Mouse (Mus musculus) layer of hippocampus, adult 11-12 months (tissue): ENCODE results near the gene Clec16a.

Source experiments
- DNase-seq: peaks from one replicate; pipeline ENCODE4 v3.0.0; 2022; ENCODE audit warnings: low spot score

Gene Clec16a

DNA sequence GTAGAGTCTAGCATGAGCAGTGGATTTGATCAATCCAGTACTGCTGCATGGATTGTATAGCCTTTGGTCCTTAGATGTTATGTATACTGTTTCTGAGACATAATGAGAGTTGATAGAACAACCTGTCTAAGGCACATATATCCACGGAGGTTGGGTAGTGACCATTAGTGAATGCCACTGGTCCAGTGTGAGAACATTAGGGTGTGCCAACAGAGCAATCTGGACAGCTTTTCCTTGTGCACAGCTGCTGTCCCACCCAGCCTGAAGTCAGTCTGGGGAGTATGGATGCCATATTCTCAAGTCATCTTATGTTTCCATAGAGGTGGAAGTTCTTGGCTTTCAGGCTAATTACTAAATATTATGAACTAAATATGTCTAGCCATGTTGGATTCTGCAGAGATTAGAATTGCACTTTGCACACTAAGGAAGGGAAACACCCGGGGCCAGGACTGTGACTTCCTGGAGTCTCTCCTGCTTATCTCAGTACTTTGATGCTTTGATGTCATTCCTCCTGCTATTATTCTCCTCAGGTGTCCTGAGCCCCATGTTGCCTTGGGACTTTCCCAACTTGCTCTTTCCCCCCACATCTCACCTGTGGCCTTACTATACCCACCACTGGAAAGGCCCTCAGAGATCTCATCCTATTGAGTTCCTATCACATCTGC lies 36.2 kb downstream of the Clec16a start:
- no peak for DNase-seq

GRCm38 (mm10) chr16:10585165-10585564 lies 40.0 kb downstream of the Clec16a start:
- DNase-seq, result no peak

DNA sequence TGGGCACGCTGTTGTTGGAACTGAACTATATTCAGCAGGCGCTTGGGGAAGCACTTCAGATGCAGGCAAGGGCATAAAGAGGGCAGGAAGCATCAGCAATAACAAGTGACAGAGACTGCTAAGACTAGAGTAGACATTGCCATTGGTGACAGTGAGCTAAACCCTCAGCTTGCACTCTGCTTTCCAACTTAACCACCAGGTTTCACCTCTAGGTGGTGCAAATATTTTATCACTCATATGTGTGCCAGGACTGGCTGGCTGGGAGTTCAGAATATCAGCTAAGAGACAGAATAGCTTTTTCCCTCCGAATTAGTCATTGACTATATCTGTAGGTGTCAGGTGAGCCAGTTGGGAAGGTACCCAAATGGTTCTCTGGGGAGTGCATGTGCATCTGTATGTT lies 41.4 kb downstream of the Clec16a start:
- peak; percentile 20 for DNase-seq

DNA sequence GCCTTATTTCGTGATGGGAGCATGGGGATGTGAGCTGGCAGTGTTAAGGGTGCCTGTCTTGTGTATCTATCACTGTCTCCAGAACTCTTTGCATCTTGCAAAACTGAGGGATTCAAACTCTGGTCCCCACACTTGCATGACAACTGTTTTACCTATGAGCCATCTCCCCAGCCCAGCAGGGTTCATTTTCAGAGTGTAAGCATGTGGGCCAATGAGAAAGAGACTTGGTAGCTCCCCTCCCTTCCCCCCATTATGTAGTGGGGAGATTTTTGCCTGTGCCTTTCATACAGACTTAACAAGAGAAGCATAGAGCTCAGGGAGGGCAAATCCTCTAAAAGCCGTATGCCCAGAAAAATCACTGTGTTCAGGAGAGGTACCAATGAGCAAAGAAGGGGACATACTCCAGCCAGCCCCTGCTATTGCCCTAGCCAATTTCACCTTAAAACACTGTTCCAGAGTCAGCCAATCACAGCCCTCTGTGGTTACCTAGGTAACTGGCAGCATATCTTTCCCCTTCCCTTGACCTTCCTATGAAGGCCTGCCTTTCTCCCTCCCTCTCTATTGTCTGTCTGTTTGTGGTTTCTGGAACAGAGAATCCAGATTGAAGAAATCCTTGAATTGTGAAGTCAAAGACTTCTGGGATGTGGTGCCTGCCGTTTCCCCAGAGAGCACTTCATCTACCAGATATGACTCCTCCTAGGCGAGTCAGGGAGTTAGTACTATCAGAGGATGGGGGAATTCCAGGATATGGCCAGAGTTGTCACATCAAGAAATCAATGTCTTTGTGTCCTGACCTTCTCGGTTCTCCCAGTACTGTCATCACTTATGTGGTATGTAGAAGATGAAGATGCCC lies 55.0 kb downstream of the Clec16a start:
- no peak for DNase-seq

DNA sequence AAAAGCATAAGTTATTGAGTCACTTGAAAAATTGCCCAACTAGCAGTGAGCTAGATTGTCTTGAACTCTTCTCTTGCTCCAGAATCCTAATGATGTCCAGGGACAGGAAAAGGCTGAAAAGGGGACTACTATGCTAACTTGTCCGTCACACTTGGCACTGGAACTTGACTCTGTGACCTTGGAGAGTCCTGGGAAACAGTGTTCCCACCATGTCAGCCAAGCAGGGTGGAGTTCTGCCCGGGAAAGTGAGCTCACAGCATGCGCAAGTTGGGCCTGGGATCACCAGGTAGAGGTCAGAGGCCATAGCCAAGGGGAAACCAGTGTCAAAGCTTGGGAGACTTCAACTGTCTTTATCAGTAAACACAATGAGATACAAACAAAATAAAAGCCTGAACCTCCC lies 62.7 kb downstream of the Clec16a start:
- DNase-seq, result no peak

DNA sequence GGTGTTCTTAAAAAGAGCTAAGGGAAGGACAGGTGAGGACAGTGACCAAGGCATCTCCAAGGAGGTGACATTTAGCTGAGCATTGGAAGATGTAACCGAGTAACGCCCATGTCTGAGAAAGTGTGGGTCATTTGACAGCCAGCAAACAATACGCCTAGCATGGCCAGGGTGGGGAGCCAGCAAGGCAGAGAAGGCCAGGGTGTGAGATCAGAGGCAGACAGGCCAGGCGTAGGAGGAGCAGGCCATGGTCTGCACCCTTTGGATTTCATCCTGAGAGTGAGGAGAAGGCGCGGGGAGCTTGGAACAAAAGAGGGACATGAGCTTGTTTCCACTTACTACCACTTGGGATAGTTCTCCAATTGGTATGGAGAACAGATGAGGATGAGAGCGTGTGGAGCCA lies 64.8 kb downstream of the Clec16a start:
- DNase-seq, result no peak

DNA sequence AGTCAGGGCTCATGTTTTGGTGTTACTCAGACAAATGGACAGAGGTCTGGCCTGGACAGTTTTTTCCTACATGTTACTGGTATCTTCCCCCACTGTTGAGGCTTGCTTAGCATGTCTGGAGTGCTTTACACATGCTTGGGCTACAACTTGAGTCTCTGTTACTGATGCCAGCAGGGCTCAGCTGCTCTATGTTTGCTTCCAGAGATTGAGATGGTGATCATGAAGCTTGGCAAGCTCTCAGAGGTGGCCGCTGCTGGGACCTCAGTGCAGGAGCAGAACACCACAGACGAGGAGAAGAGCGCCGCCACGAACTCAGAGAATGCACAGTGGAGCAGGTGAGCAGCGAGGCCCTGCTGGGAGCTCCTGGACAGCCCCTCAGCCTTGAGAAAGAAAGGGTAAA lies 65.7 kb downstream of the Clec16a start:
- no peak for DNase-seq

GRCm38 (mm10) chr16:10611306-10611705 lies 66.2 kb downstream of the Clec16a start:
- no peak for DNase-seq

DNA sequence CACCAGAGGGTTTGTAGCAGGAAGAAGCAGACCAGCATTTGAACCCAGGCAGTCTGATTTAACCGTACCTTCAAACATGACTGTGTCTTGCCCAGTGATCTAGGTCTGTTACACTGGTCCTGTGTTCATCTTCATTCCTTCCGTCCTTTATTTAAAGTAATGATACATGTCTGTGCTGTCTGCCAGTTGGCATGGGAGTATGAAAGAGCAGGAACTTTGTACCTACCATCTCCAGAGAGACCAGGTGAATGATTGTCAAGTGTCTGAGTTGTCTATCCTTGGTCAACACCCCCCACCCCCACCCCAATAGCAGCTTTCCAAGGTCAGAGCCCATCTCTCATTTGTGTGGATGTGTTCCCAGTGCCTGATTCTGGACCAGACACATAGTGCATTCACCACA lies 68.9 kb downstream of the Clec16a start:
- no peak for DNase-seq

DNA sequence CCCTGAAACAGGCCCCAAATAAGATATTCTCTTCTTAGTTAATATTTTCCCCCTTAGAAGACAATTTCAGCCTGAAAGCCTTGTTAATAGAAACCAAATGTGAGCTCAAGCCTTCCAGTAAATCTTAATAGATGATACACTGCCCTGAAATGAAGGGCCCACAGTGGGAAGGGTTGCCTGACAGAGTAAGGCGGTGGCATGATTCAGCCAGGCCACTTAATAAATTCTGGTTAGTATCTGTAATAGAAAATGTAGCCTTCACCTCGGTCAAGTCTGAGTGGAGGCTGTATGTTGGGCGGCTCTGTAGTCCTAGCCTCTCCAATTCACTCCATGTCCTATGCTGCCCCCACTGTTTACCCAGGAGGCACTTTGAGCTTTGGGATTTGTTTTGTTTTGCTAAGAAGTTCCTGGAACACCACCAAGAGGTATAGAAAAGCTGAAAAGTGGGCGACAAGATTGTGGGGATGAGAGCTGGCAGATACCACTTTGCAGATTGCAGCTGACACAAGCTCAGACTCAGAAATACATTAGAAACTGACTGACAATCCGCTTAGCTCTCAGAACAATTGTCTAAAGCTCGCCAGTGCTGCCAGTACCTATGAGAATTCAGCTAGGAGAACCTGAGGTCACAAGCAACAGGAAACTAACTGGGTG lies 75.9 kb downstream of the Clec16a start:
- DNase-seq, result no peak

DNA sequence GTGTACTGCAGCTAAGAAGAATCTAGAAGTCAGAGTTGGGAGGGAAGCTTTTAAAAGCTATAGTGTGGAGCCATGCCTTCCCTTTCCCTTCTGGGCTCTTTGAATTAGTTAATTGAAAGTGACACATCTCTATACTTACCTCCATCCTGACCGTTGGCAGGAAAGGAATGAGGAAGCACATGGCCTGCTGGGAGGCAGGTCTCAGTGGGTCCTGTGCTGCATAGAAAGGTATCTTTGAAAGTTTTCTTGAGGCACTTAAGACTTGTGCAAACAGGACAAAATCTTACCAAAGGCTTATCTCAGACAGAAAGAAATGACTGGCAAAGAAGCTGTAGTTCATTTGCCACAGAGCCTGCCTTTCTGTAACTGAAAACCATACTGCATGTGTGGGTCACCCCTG lies 76.6 kb downstream of the Clec16a start:
- no peak for DNase-seq

- no peak for DNase-seq
Measured at GRCm38 (mm10) chr16:10626116-10626515, 81.0 kb downstream of the Clec16a start.

DNA sequence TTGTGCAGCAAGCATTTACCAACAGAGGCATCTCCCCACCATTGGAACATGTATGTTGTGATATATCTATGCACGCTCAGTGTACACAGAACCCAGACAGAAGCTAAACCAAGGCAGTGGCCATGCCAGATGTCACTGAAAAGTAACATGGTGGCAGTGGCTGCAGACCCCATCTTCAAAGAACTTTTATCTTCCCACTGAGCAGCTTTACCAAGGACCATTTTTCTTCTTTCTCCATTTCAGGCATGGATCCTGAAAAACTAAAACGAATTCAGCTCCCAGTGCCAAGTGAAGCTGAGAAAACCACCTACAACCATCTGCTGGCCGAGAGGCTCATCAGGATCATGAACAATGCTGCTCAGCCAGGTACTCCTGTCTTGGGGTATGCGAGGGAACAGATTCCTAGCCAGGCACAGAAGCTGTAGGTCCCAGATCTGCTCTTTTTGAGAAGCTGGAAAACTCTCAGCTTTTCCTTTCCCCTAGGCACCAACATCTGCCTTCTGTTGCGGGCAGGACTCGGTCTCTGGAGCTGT lies 82.1 kb downstream of the Clec16a start:
- peak; percentile 42 for DNase-seq

DNA sequence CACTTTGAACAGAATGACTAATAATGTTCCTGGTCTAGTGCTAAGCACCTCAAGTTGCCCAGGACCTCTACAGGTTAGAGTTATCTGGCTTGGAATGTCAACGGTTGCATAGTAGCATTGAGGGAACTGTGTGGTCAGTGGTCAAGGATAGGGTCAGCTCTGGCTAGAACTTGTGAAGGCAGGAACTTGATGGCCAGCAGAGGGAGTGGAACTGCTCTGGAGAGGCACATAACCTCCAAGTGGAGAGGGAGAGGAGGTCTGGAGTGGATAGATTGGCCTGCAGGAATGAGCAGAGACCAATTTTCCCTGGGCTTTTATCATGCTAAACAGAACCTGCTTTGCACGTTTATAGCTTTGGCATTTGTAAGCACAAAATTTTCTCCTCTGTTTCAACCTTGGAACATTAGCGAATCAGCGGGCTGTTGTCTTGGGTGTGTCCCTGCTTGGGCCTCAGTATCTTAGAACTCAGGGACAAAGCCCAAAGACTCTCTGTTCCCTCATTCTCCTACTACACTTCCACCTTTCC lies 83.0 kb downstream of the Clec16a start:
- DNase-seq, result no peak

DNA sequence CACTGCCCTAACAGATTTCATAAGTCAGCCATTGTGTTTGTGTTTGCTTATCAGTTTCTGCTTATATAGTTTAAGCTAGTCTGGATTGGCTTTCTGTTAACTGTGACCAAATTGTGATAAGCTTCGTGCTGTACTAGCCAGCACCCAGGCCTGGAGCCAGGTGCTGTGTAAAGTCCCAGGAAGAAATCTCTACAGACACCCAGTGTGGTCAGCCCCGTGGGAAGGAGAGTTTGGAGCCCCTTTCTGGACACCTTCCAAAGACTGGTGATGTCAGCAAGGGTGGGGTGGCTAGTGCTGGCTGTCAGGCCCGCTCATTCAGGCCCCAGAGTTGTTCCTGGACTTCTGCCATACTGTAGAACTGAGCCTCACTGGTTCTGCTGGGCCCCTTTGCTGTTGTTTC lies 83.8 kb downstream of the Clec16a start:
- no peak for DNase-seq

DNA sequence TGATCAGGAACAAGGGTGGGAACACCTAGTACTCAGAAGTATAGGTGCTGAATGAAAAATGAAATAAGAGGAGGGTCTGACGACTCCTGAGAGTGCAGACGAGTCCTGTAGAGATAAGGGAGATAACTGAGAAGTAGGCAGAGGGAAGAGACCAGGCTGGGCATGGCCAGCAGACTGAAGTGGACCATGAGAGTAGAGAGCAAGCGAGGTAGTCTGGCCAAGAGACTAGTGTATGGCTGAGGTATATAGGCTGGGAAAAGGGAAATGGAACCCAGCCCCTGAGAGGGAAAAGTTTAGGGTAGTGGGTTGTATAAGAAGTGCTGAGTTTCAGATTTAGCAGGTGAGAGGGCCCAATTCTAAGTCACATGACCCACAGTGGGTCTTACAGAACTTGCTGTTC lies 84.2 kb downstream of the Clec16a start:
- DNase-seq, result no peak

- DNase-seq, result no peak
Measured at GRCm38 (mm10) chr16:10634940-10635339, 89.8 kb downstream of the Clec16a start.

GRCm38 (mm10) chr16:10637898-10638297 lies 92.8 kb downstream of the Clec16a start:
- DNase-seq, result no peak

GRCm38 (mm10) chr16:10639111-10639889 lies 94.2 kb downstream of the Clec16a start:
- DNase-seq, result no peak

DNA sequence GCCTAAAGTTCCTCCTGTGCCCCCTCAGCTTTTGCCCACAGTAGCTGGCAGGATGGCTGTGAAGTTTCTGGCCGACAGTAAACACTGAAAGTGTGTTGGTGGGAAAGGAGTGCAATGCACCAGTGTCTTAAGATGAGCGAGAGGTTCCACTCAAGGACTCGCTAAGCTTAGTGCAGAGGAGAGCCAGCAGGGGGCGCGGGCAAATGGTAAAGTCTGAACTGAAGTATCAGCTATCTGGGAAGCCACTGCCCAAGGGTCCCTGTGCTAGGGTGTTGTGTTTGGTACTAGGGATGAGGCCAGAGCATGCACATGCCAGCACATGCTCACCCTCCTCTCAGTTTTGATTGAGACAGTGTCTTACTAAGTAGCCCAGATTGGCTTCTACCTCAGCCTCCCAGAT lies 94.9 kb downstream of the Clec16a start:
- DNase-seq, result peak; percentile 74

- no peak for DNase-seq
Measured at GRCm38 (mm10) chr16:10641146-10641545, 96.0 kb downstream of the Clec16a start.
